Mouse (Mus musculus): ENCODE data around the gene Pfkfb2.

DNA sequence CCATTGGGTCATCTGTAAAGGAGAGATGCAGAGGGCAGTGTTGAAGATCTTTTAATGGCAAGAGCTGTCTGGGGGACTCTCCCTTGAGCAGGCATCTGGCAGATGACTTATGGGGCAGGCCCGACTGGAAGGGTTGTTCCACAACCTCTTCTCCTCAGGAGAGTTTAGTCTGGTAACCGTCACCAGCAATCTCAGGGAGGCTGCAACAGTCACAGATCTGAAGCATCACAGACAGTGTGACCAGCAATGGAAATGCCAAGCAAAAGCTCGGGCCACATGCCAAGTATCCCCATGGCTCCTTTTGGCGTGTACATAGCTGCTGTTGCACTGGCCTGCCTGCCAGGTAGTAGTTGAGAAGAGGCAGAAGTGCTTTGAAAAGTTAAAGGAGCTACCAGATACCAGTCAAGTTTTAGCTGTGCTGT is 11.2 kb upstream of the Pfkfb2 start:
- TF ChIP-seq CTCF (IDR thresholded peaks at IDR 0.05; ENCODE audit: low read depth) (no peak), EP300 (IDR thresholded peaks at IDR 0.05; ENCODE audit: low read depth) (no peak)

Measured in liver, embryonic 14.5 days (tissue).